Mouse (Mus musculus) brain, embryonic 14.5 days (tissue): Measurements from ENCODE around the gene Car11. TPM values are rescaled to one million over a fixed set of nuclear protein-coding genes. Genes with fewer than 3 reads are reported as not detected.
"Not testable (repeated sequence)": the region's sequence is repeated elsewhere in the genome, so short reads cannot be mapped to it uniquely, and the experiment has no call there.

ENCODE experiments used
- DNase-seq: peaks from one replicate; pipeline ENCODE4 v3.0.0-alpha.2; 2011; ENCODE audit warnings: low read depth
- CTCF ChIP-seq: fragments of 200-500 bp; IDR thresholded peaks from 2 replicates; pipeline ENCODE4 v1.5.1; 2012; ENCODE audit warnings: inconsistent platforms, mild to moderate bottlenecking, moderate library complexity, borderline replicate concordance; ENCODE audit not compliant: insufficient read depth, insufficient read length; ENCODE audit errors: extremely low read depth
- POLR2A ChIP-seq: fragments of 200-500 bp; IDR thresholded peaks from 2 replicates; pipeline ENCODE4 v1.6.1; 2012; ENCODE audit warnings: mild to moderate bottlenecking, inconsistent platforms, borderline replicate concordance; ENCODE audit not compliant: poor library complexity, insufficient read depth, insufficient read length, severe bottlenecking; ENCODE audit errors: extremely low read depth
- polyA plus RNA-seq: library from polyadenylated mRNA; depleted of rRNA; stranded (reverse); fragments of >200 nt; gene quantifications from 2 replicates; pipeline ENCODE4 v1.2.3, GENCODE M21; 2012; rRNA removed

Car11 gene
- 81.4 and 108 TPM in 2 replicates for polyA plus RNA-seq

DNA sequence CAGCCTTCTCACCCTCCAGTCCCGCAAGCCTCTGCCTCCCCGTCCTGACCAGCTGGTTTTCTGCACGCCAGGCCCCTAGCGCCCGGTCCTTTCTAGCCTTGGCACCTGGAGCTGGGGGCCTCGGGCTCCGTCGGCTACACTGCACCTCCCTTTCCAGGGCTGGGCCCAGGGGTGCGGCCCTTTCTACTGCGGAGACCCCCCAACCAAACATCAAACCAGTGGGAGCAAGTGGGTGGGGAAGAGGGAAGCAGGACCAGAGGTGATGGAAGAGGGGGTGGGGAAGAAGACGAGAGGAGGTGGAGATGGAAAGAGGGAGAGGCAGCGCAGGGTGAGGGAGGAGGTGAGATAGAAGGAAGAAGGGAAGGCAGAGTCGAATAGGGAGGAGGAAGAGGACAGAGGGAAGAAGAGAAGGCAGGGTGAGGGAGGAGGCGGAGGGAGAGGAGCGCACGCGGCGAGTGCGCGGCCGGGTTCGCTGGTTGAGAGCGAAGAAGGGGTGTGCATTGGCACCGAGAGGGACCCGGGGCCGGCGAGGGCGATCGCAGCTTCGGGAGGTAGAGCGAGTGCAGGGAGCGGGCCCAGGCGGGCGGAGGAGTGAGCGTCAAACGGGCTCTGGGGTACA lies at the start of gene Car11:
Gene Car11 (plus strand): TSS at position 321 of the 619 bp plus-strand sequence.
- TF ChIP-seq POLR2A: no peak
- TF ChIP-seq CTCF: no peak
- DNase-seq: peak; percentile 41

DNA sequence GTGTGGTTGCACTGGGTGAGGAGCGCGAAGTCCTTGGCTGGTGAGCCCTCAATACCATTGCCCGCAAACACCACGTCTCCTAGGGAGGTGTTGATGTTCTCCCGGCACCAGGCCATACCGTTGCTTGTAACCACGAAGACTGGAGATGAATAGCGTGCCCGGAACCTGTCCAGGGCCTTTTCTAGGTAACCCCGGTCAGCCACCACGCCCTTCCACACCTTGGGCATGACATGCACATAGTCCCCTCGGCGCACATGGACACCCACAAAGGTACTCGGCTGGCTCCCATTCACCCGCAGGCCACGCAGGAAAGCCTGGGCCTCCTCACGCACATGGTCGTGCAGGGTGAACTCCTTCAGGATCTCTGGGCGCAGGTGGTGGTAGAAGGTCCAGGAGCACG lies 49.2 kb upstream of the Car11 start:
- DNase-seq: not testable (repeated sequence)

DNA sequence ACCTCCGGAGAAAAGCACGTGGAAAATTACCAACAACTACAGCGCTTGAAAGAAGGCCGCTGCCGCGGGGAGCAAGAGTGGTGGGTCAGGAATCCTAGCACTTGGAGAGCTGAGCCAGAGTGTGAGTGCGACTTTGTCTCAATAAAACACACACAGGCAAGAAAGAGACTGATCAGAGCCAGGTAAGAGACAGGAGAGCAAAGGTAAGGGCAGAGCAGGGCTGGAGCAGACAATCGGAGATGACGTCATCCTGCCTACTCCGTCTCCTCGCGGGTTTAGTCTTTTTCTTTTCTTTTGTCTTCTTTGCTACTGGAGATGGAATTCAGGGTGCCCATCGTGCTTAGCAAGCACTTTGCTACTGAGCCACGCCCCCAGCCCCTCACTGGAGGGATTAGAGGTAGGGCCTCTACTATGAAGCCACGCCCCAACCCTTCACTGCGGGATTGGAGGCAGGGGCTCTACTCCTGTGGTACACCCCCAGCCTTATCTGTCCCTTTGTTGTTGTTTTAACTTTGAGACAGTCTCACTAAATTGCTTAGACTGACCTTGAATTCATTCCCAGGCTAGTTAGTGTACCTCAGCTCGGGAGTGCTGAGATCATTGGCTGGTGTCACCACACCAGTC lies 45.1 kb upstream of the Car11 start:
- DNase-seq: peak; percentile 61
- TF ChIP-seq POLR2A (no peak), CTCF (no peak)

DNA sequence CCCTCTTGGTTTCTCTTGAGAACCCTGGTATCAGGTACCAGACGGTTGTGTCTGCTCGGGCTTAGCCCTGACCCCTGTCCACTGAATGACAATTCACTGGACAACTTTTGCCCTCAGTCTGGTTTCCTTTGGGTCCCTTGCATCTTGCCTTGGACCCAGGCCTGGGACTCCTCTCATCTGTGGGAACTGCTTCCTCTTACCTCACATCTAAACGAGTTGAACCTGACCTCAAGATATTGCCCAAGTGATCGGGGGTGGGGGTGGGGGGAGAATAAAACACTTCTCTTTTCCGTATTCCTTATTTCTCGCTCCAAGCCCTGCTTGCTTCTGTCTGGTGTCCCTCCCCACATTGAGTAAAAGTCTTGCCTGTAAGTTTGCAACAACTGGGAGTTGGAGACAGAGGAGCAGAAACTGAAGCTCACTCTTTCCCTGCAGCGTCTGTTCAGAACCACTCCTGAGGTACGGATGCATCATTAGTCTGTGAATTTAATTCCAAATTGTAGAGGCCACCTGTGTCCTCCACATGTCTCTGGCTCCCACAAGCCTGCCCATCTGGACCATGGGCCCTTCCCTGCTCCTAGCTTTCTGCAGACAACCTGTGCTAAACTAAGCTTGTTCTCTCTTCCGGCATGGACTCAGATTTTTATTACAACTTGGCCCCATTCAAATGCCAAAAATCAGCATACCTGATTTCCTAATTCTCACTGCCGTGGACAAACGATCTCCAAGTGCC lies 38.7 kb upstream of the Car11 start:
- no peak for DNase-seq
- TF ChIP-seq CTCF (no peak), POLR2A (no peak)

DNA sequence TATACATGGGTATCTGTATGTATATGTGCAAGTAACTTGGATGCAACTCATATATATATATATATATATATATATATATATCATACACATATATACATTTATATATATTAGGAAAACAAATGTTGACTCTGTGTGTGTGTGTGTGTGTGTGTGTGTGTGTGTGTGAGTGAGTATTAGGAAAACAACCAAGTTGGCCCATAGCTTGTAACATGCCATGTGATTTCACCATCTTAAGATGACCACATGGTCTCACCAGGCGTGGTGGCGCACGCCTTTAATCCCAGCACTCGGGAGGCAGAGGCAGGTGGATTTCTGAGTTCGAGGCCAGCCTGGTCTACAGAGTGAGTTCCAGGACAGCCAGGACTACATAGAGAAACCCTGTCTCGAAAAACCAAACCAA lies 37.9 kb upstream of the Car11 start:
- not testable (repeated sequence) for DNase-seq

DNA sequence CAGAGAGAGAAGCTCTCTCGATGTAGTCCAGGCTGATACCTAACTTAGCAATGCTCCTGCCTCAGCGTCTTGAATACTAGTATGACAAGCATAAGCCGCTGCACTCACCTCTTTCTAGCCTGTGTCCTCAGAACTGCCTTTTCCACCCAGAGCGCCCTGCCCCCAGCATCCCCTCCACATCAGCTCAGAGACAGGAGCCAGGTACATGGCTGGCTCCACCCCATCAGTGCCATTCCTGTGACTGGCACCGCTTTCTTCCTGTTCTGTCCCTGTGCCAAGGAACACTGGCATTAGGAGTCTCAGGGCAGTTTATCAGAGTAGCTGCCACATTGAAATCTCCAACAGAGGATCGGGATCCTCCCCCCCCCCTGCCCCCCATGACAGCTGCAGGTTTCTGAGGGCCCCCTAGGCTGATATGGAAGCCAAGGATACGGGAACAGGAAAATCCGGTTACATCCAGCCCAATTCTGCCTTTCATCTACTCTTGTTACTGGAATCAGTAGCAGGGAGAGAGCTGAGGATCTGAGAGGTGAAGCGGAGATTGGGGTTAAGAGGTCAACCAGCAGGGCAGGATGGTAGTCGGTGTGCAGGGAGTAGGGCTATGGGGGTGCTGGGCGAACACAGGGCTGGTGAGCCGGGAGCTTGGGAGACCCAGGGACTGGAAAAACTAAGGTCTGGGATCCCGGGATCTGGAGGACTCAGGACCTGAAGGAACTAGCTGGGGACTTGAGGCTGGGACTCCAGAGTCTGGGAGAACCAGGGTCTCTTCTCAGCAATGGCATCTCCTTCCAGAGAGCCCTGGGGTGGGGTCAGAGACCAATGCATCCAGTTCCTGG lies 34.1 kb upstream of the Car11 start:
- TF ChIP-seq CTCF (no peak), POLR2A (no peak)
- no peak for DNase-seq

DNA sequence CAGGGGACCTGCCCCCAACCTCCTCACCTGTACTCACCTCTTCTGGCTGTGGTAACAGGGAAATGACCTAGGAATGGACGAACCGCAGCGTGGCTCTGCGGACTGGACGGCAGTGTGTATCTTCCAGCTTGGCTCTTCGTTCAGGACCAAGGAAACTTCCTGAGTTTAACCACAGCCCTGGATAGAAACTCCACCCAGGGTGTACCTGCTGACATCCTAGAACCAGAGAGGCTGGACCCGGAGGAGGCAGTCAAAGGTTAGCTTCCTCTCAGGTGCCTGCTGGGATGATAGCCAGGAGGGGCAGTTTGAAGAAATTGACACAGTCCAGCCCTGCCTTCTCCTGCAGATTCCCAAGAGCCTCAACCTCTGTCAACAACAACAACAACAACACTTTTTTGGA lies 33.5 kb upstream of the Car11 start, which contains the start of gene Fut2:
Gene Fut2 (minus strand): TSS at position 234 of the 400 bp plus-strand sequence.
- DNase-seq: no peak
- TF ChIP-seq CTCF: no peak
- TF ChIP-seq POLR2A: no peak

DNA sequence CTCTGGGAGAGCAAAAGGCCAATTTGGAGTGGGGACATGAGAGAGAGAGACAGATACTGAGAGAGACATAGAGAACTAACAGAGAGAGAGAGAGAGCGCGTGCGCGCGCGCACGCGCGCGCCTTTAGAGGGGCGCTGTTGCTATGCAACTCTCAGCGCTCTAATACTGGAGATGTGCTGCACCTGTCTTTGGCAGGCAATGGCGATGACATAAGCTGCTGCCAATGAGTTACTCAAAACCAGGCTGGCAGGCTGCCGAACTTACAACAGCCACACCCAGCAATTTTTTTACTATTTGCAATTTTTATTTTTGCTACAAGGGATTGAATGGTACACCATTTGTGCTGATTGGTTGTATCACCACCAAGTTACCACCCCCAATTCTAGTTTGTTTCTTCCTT lies 31.9 kb upstream of the Car11 start:
- peak; percentile 63 for DNase-seq
- TF ChIP-seq CTCF (no peak), POLR2A (no peak)

DNA sequence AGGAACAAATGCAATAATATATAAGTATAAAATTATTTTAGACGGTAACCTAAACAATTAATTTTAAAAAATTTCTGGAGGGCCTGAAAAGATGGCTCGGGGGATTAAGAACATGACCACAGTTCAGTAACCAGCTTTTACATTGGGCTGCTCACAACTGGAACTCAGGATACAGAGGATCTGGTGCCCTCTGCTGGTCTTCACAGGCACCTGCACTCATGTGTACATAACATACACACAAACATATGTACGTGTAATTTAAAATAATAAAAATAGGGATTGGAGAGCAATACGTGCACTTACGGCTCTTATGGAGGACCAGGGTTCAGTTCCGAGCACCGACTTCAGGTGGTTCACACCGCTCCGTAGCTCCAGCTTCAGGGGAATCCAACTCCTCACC lies 30.7 kb upstream of the Car11 start:
- DNase-seq: no peak

DNA sequence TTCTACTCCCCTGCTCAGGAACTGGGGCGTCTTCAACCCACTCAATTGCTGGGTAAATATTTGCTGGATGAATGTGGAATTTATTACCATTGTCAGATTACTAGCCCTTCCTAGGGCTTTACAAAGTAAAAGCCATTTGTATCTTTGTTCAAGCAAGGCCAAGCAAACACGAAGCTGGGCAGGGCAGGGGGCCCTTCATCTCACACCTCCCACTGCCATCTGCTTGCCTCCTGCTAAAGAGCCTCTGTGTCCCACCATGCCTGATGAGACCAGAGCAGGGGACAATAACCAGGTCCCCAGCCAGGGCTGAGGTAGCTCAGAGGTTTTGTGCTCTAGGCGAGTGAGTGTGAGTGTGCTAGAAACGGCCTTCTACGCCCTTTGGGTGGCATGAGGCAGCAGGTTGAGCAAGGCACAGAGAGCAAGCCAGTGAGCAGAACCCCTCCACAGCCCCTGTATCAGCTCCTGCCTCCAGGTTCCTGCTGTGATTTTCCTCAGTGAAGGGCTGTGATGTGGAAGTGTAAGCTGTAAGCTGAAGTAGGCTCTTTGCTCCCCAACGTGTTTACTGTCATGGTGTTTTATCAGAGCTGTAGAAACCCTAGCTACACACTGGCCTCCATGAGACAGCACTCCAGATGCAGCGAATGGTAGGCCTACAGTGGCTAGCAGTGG lies 21.9 kb upstream of the Car11 start:
- no peak for TF ChIP-seq POLR2A
- TF ChIP-seq CTCF: no peak

More for the DNA sequence above, 30.7 kb upstream of the Car11 start:
- TF ChIP-seq POLR2A (no peak), CTCF (peak; percentile 11; the same call in 1 of the 2 replicates)

DNA sequence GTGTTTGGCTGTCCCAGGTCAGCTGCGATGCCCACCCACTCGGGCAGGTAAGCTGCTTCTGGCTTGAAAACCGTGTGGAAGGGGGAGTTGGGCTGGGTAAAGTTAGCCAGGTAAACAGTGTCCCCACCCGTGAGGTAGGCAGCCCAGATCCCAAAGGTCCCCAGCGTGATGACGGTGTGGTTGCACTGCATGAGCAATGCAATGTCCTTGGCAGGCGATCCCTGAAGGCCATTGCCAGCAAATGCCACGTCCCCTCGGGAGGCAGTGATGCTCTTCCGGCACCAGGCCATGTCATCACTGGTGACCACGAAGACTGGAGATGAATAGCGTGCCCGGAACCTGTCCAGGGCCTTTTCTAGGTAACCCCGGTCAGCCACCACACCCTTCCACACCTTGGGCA lies 21.1 kb upstream of the Car11 start:
- TF ChIP-seq POLR2A (no peak), CTCF (no peak)

More for the DNA sequence above, 21.9 kb upstream of the Car11 start:
- no peak for DNase-seq

More for the DNA sequence above, 21.1 kb upstream of the Car11 start:
- DNase-seq: no peak
